Mouse (Mus musculus) thymus, postnatal 25 days (tissue): ENCODE data around the gene Gm28635.

Experiments used
- DNase-seq: peaks from one replicate; pipeline ENCODE4 v3.0.0; 2022

Gm28635 gene

DNA sequence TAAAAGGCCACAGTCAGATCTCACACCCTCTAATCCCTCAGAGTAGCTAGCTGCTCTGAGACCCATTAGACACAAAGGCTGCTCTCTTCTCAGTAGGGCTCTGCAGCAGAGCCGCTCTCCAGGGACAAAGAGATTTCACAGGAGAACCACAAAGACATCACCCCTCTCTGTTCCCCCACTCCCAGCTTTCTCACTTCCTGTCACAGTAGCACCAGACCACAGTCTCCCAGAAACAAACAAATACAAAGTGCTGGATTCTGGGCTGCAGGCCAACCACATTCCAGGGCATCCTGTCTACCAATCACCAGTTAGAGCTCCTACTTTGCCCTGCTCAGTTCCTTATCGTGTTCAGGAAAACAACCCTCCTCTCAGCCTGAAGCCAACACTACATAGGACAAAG is 42.2 kb downstream of the Gm28635 start:
- no peak for DNase-seq

GRCm38 (mm10) chr2:84634934-84635482 is 42.8 kb downstream of the Gm28635 start:
- no peak for DNase-seq

DNA sequence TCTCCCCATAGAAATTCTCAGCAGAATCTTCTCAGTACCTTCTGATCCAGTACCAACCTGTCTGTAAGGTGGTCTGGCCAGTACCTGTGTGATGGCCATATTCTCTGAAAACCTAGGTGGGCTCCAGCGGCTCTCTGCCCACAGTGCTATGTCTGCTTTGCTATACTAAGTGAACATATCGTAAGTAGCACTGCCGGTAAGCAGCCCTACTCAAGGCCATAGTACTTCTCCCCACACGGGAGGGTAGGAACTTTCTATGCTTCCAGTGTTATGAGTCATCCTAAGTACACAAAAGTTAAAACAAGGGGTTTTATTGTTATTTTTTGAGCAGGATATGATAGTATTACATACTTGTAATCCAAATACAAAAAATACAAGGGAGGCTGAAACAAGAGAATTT is 43.8 kb downstream of the Gm28635 start:
- no peak for DNase-seq

GRCm38 (mm10) chr2:84632999-84633398 is 44.8 kb downstream of the Gm28635 start:
- DNase-seq: no peak

GRCm38 (mm10) chr2:84632001-84632400 is 45.8 kb downstream of the Gm28635 start:
- no peak for DNase-seq

DNA sequence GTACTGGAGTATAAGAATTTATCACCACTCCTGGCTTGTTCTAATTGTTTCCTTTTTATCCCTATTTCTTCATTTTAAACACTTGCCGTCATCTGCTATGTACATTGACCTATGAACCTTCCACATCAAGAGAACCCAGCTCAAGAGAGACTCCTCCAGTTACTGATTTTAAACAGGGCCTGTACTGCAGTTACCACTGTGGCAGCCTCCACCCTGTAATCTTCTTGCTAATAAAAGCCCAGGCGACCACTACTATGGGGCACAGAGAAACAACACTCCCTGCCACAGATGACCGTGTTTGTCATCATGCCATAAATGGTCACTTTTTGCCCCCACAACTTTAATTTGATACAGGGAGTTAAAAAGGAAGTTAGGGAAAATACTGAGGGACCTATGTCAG is 50.8 kb downstream of the Gm28635 start:
- DNase-seq: no peak

- DNase-seq: no peak
These were observed 51.4 kb downstream of the Gm28635 start for GRCm38 (mm10) chr2:84626366-84626975.

GRCm38 (mm10) chr2:84624201-84624600 is 53.6 kb downstream of the Gm28635 start:
- DNase-seq: no peak

GRCm38 (mm10) chr2:84623428-84624119 is 54.3 kb downstream of the Gm28635 start:
- no peak for DNase-seq

GRCm38 (mm10) chr2:84622668-84623067 is 55.2 kb downstream of the Gm28635 start:
- no peak for DNase-seq

DNA sequence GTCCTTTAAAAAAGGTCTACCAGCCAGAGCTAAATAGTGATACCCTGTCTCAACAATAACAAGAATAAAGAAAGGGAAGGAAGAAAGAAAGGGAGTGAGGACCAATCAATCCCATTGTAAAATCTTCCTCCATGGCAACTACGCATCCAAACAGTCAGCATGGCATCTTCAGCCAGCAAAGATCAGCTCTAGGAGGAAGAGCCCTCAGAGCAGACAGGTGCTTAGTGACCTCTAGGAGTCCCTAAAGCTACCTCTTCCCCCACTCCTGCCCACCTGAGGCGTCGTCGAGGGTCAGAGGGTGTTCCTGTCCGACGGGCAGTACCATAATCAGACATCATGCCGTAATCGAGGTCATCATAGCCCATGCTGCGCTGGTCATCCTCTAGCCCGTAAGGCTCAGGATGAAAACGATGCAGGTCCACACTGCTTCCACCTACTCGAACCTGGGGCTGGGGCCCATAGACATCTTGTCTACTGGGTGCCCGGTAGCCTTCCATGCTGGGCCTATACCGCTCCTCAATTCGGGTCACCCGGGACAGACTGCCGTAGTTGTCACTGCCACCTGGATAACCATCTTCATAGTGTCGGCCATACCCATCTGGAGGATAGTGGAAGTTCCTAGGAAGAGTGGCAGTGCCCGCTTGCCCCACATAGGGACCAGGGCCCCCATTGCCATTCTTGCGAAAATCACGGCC is 58.0 kb downstream of the Gm28635 start:
- no peak for DNase-seq

- no peak for DNase-seq
These were observed 58.9 kb downstream of the Gm28635 start for GRCm38 (mm10) chr2:84618914-84619313.

GRCm38 (mm10) chr2:84617637-84618515 is 60.0 kb downstream of the Gm28635 start:
- DNase-seq: peak; percentile 15

DNA sequence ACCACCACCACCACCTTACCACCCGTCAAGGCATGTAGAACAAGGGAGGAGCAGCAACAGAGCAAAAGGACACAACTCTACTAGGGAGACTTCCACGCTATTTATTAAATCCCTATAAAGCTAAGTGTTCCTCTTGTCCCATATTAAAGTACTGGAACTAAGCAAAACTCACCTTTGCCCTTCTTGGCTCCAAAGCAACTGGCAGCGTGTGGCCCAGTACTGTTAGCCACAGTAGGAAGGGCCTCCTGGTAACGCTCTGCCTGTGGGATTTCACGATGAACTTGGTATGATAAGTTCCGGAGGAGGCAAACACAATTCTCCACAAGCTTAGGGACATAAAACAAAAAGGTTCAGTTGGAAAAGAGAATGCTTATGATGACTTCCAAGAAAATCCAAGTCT is 65.1 kb downstream of the Gm28635 start:
- no peak for DNase-seq

- DNase-seq: no peak
These were observed 70.0 kb downstream of the Gm28635 start for GRCm38 (mm10) chr2:84607842-84608241.

DNA sequence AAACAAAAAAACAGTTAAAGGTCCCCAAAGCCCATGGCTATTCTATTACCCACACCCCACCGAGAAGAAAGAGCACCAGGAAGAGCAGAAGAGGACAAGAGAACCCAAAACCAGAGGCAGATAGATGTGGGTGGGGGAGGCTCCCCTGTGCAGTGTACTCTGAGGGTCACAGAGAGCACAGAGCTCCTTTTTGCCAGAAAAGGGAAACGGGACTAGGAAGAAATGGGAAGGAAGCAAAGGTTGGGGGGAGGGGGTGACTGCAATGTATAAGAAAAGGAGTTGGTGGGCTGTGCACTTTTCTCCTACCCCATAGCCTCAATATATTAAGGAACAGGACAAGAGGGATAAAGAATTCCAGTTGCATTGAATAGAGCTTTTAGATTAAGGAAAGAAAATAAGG is 76.9 kb downstream of the Gm28635 start:
- no peak for DNase-seq

GRCm38 (mm10) chr2:84599270-84599888 is 78.5 kb downstream of the Gm28635 start:
- no peak for DNase-seq

DNA sequence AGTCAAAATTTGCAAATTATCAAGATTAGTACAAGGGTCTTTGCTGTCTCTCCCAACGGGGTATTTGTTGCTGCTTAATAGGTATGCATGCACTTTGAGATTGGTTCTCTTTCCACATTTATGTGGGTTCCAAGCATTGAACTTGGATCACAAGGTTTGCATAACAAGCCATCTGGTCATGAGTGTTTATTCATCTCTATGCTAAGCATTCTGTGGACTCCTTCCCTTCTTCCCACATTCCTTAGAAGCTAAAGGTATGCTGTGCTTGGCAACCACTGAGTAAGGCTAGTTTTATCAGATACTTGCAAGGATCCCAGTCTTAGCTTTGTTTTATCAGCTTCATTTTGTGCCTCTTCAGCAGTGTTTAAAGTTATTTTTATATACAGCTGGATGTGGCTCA is 80.7 kb downstream of the Gm28635 start:
- no peak for DNase-seq

DNA sequence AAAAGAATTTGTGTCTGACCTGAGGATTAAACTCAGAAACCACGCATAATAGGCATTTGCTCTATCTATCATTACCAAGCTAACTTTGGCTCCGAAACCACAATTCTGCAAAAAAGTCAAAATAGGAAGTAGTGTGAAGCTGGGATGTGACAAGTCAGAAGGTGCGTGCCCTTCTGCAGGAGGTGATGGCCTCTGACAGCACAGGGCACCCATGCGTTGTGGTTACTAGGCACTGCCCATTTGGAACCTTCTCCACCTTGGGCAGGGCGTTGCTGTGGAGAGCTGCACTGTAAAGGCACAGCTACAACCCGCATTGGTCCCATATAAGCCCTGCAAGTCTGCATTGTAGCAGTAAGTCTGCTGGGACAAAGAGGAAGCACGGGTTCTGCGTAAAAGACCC is 85.0 kb downstream of the Gm28635 start:
- no peak for DNase-seq

- no peak for DNase-seq
These were observed 92.1 kb downstream of the Gm28635 start for GRCm38 (mm10) chr2:84585700-84586099.

GRCm38 (mm10) chr2:84582286-84582685 is 95.6 kb downstream of the Gm28635 start:
- no peak for DNase-seq

GRCm38 (mm10) chr2:84581208-84581607 is 96.6 kb downstream of the Gm28635 start:
- DNase-seq: peak; percentile 29
